Mouse (Mus musculus) erythroblast, adult 5-6 weeks (primary cell): ENCODE data around the gene Slco1a1. TPM values are rescaled to one million over a fixed set of nuclear protein-coding genes. Genes with fewer than 3 reads are reported as not detected.
"Not testable (repeated sequence)": the region's sequence is repeated elsewhere in the genome, so short reads cannot be mapped to it uniquely, and the experiment has no call there.

ENCODE experiments used
- ATAC-seq: replicated peaks from 2 replicates; pipeline ENCODE4 v1.8.0; 2016; ENCODE audit warnings: moderate number of reproducible peaks, mild to moderate bottlenecking, moderate TSS enrichment, inconsistent platforms; ENCODE audit not compliant: poor library complexity, low FRiP score, severe bottlenecking
- total RNA-seq, 2 experiments: library from RNA; stranded (forward) in 1 of 2; stranded (reverse) in 1 of 2; fragments of 150-400 nt in 1 of 2; fragments of 200-764, 138-1000 nt in 1 of 2; gene quantifications; 2 replicates each; pipeline versions ENCODE4 v1.2.3 to v1.2.4; 2015 to 2017; ENCODE audit warnings: low replicate concordance in 2 of 2

The Slco1a1 gene
- total RNA-seq (2015; ENCODE audit: low replicate concordance) (not detected in 2 replicates), total RNA-seq (2017; ENCODE audit: low replicate concordance) (0.14 and 0.34 TPM in 2 replicates)

- no peak for ATAC-seq
These were observed at the start of gene Slco1a1 for GRCm38 (mm10) chr6:141946862-141947261. TSS of gene Slco1a1 (minus strand) at chr6:141946962.

DNA sequence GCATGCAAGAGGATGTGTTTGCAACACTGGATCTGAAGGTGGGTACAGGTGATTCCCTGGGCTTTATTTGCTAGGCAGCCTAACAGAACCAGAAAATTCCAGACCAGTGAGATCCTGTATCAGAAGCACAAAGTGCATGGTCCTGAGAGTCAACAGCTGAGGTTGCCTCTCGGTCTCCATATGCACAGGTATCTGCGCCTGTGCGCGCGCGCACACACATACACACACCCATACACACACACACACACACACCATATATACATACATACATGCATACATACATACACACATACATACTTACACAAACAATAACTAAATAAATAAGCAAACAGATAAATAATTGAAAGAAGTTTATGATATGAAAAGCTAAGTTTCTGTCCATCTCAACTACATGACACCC lies 40.0 kb upstream of the Slco1a1 start:
- ATAC-seq = no peak

- no peak for ATAC-seq
These were observed 37.9 kb upstream of the Slco1a1 start for GRCm38 (mm10) chr6:141984644-141985043.

GRCm38 (mm10) chr6:141962420-141962819 lies 15.7 kb upstream of the Slco1a1 start:
- ATAC-seq = no peak

- no peak for ATAC-seq
These were observed 15.1 kb upstream of the Slco1a1 start for GRCm38 (mm10) chr6:141961861-141962260.

DNA sequence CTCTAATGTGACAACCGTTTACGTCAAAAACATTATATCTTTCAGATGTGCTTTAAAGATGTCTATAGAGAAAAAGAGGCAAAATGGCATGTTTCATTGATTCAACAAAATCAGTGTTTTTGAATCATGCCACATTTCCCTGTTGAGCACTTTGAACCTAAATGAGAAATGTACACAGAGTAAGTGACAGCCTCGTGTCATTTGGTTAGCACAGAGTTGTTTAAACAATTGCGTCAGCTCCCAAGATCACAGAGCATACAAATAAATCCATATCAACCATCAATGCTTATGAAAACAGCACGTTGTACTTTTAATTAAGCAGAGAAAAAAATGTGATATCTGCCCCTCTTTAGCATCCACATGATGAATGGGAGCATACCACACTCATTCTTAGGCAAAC lies 13.7 kb upstream of the Slco1a1 start:
- no peak for ATAC-seq

DNA sequence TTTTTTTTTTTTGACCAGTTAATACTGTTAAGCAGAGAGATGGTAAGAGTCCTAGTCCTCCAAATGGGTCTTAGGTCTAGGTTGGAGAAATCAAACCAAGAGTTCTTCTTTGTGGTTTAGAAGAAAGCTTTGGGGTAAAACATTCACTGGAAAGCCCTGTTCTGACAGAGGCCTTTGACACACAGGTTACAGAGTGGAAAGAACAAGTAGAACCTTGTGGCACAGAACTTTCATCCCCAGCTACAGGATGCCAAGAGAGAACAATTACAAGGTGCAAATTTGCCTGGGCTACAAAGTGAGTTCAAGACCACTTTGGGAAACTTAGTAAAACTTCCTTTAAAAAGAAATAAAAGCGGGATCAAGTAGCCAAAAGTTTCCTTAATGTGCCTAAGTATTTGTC lies 6.3 kb downstream of the Slco1a1 start:
- ATAC-seq = no peak

DNA sequence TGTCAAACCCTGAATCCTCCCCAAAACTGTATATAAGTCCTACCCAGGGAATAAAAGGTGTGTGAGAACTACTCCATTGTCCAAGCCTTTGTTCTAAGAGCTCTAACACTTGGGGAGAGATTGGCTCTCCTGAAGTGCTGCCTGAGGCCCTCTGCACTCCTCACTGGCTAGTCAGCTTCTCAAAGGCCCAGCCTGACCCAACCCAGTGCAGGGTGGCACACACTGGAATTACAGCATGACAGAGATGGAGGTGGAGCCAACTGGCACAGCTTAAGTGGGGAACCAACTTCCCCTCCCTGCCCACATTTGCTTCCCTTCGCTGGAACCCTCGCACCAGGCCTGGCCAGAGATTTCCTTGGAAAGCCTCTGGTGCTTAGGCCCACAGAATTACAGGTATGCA lies 48.6 kb downstream of the Slco1a1 start:
- no peak for ATAC-seq

DNA sequence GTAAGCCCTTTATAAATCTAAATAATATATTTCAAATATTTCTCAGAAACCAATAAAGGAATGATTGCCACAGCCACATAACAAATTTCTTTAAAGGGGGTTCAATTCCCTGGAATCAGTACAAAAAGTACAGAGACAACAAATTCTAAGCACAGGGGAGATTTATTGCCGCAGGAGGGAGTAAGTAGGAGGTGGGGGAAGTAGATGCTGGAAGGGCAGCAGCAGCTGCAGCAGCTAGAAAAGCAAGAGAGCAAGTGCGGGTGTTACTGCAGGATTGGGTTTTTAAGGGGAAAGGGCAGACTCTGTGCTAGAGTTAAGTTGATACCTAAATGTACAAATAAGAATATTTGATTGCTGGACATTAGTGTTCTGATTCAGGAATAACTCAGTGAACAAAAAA lies 57.0 kb downstream of the Slco1a1 start:
- ATAC-seq = no peak

- ATAC-seq = no peak
These were observed 58.5 kb downstream of the Slco1a1 start for GRCm38 (mm10) chr6:141888248-141888647.

DNA sequence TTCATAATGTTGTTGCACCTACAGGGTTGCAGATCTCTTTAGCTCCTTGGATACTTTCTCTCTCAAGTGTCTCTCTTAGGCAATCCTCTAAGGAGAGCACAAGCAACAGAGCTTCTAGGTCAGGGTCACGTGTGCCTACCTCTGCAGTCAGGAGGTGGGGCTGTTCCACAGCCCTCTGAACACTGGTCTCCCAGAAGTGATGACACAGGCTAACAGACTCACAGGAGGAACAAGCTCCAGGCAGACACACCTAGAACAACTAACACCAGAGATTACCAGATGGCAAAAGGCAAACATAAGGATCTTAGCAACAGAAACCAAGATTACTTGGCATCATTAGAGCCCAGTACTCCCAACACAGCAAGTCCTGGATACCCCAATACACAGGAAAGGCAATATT lies 64.2 kb downstream of the Slco1a1 start:
- no peak for ATAC-seq

- ATAC-seq = not testable (repeated sequence)
These were observed 71.0 kb downstream of the Slco1a1 start for GRCm38 (mm10) chr6:141875742-141876141.

- ATAC-seq = no peak
These were observed 75.1 kb downstream of the Slco1a1 start for GRCm38 (mm10) chr6:141871711-141872110.

DNA sequence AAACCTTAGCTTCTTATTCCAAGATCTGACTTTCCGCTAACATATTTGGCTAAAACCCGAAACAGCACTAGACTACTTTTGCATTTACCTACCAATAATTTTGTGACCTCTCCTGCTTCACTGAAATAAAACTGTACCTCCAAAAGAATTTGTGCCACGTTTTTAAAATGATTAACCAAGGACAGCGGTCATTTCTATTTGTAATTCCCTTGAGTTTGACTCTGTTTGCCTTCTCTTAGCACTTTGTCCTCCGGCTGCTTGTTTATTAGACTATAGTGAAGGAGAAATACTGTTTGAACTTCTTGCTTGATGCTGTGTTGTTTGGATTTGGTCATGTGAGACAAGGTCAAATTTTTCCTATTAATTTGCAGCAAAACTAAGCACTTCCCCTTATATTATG lies 78.0 kb downstream of the Slco1a1 start:
- ATAC-seq = no peak

GRCm38 (mm10) chr6:141866026-141866425 lies 80.7 kb downstream of the Slco1a1 start:
- ATAC-seq = no peak

GRCm38 (mm10) chr6:141857735-141858531 lies 88.8 kb downstream of the Slco1a1 start:
- ATAC-seq = no peak

Other genes starting within 250 kb of the Slco1a1 start
- gene Gm5724, start 173.2 kb downstream of the Slco1a1 start, total RNA-seq (2015; ENCODE audit: low replicate concordance) = not detected in 2 replicates
- not detected in 2 replicates for gene Gm5724, start 173.2 kb downstream of the Slco1a1 start, total RNA-seq (2017; ENCODE audit: low replicate concordance)
- not detected in 2 replicates for gene Slco1a4, start 90.8 kb downstream of the Slco1a1 start, total RNA-seq (2015; ENCODE audit: low replicate concordance)
- not detected in 2 replicates for gene Slco1a4, start 90.8 kb downstream of the Slco1a1 start, total RNA-seq (2017; ENCODE audit: low replicate concordance)
- not detected in 2 replicates for gene Gm6614, start 64.5 kb upstream of the Slco1a1 start, total RNA-seq (2015; ENCODE audit: low replicate concordance)
- gene Gm6614, start 64.5 kb upstream of the Slco1a1 start, total RNA-seq (2017; ENCODE audit: low replicate concordance) = not detected in 2 replicates